Mouse (Mus musculus): ENCODE data around the gene Keg1.
"Not testable (repeated sequence)": the region's sequence is repeated elsewhere in the genome, so short reads cannot be mapped to it uniquely, and the experiment has no call there.

The Keg1 gene

GRCm38 (mm10) chr19:12695590-12695989 is at the start of gene Keg1:
TSS of gene Keg1 (plus strand) at chr19:12695786.
- no peak for DNase-seq (ENCODE audit: low spot score)

GRCm38 (mm10) chr19:12649511-12649910 is 46.1 kb upstream of the Keg1 start:
- no peak for DNase-seq (ENCODE audit: low spot score)

- DNase-seq (ENCODE audit: low spot score): no peak
Observed at GRCm38 (mm10) chr19:12666156-12666555, 29.4 kb upstream of the Keg1 start.

- DNase-seq (ENCODE audit: low spot score): not testable (repeated sequence)
Observed at GRCm38 (mm10) chr19:12668601-12669000, 27.0 kb upstream of the Keg1 start.

GRCm38 (mm10) chr19:12670139-12670538 is 25.4 kb upstream of the Keg1 start, which contains the start of gene Olfr1442:
TSS of gene Olfr1442 (plus strand) at chr19:12670439.
- no peak for DNase-seq (ENCODE audit: low spot score)

DNA sequence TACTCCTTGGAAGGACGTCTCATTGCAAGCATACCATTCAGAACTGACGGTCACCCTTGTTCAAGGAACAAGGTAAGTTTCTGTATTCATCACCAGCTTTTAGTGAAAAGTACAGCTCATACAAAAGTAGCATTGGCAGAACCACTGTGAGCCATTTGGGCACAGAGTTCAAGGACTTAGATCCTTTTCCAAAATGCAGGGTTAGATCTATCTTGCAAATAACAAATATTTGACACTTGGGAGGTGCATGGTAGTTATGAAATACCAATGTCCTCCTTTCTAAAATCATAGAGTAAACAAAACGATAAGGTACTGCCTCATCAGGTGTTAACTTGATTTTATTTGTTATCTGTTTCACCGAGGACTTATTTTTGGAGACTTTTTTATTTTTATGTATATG is 24.5 kb upstream of the Keg1 start:
- no peak for DNase-seq (ENCODE audit: low spot score)

DNA sequence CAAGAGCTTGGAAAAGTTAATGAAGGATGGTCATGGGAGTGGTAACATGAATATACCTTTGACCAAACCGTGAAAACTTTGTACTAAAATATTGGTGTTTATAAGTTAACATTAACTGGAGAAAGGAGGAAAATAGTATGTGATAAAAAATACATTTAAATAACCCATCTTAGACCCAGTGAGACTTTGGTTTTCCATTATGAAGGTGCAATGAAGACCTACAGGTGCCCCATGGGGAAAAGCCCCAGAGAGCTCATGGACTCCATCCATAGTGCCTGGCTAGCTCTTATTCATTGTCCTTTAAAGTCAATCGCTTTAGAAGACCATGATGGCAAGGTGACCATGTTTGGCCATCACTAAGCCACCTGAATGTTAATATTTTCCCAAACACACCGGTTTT is 17.8 kb upstream of the Keg1 start, which contains the start of gene Olfr1443:
Gene Olfr1443, plus strand, starts transcription at position 301 of the 400 bp plus-strand sequence.
- no peak for DNase-seq (ENCODE audit: low spot score)

DNA sequence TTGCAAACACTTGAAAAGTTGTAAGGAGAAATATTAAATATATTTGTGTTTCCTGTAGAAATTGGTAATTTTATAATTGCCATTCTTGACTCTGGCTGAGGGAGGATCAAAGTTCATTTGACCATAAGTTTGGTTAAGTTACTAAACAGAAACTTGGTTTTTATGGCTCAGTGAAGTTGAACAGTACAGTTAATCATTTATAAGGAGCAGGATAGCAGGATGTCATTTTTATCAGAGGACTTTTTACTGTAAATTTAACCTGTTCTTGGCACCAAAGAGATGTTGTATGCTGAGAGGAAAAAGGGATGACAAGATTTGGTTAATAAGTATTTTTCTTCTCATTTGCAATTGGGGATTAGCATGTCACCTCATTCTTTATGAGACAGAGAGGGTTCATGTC is 10.9 kb upstream of the Keg1 start:
- no peak for DNase-seq (ENCODE audit: low spot score)

DNA sequence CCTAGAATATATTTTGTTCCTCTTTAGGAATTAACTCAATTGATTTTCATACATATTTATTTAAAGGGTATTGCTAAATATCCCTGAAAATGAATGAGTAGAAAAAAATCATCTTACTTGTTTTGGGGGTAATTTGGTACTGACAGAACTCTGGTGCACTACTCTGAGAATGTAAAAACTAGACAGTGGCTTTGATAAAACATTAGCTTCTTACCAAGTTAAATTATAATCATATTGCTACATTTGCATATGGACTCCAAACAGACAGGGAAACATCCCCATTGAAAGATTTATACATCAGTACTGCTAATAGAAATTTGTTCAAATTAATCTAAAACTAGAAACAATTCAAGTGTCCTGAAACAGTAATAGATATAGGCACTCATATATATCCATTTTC is 10.4 kb upstream of the Keg1 start:
- DNase-seq (ENCODE audit: low spot score): no peak

DNA sequence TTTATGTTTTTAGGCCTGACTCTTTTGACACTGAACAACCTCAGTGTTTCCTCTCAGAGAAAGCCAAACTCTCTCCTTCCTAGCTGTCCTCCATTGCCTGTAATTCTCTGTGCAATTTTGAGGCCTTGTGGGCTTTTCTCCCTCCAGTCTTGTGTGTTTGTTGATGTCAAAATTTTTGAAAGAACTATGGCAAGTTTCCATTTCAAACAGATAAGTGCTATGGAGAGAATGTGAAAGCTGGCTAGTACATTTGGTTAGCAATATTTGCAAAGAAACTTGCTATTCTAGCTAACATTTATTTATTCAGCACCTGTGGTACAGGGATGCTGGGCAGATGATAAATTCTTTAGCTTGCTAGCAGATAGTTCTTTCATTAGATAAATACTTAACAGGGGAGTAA is 635 bp downstream of the Keg1 start:
- no peak for DNase-seq (ENCODE audit: low spot score)

DNA sequence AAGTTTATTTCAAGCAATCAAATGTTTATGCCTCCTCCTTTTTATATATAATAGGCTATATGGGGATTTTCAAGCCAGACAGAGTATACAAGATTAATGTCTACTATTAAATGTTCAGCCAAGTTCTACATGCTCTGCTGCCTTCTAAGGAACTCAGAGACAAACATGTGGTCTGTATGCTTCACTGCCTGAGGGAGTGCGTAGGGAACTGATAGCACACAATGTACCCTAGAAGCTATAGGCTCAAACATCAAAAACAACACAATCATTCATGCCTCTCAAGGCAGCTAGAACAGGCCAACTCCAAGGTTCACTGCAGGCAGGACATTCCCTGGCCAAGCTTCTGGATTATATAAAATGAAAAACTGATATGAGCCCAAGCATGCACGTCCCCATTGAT is 12.9 kb downstream of the Keg1 start:
- DNase-seq (ENCODE audit: low spot score): no peak

DNA sequence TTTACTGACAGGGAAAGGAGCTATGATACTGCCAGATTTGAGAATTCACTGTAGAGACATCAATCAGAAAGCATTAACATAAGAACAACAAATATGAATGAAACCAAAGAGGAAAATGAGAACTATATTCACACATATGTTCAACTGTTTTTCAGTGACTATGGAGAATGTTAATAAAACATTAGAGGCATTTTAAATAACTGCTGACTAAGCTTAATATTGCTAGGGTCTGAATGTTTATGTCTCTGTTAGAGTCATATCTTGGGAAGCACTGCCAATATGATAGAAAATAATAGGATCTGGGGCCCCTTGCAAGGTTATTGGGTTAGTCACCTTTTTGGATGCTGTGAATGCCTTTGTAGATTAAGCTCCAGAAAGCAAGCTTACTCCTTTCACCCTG is 13.4 kb downstream of the Keg1 start:
- DNase-seq (ENCODE audit: low spot score): no peak

DNA sequence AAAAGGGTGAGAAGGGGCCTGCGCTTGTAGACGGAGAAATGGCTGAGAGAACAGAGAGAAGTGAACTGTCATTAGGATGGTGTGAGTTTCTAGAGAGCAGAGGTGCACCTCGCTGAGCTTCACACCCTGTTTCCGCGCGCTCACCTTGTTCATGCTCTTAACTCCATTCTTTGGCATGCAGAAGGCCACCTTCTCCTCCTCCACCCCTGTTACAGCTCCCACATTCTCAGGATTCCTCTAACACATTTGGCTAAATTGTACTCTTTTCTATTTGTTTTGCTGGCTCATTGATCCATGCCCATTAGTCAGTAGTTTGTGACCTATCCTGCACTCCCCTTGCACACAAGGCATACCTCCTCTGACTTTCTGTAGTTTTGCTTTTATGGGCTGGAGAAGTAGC is 23.6 kb downstream of the Keg1 start:
- DNase-seq (ENCODE audit: low spot score): no peak

DNA sequence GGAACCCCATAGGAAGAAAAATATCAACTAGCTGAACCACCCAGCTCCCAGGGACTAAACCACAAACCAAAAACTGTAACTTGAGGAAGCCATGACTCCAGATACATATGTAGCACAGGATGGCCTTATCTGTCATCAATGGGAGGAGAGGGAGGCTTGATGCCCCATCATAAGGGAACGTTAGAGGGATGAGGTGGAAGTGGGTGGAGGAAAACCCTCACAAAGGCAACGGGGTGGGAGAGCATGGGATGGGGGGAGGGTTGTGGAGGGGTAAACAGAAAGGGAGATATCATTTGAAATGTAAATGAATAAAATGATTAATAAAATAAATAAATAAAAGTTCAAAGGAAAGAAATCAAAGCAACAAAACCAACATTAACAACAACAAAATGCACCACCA is 24.9 kb downstream of the Keg1 start:
- DNase-seq (ENCODE audit: low spot score): no peak

GRCm38 (mm10) chr19:12720919-12721318 is 25.3 kb downstream of the Keg1 start:
- DNase-seq (ENCODE audit: low spot score): not testable (repeated sequence)

DNA sequence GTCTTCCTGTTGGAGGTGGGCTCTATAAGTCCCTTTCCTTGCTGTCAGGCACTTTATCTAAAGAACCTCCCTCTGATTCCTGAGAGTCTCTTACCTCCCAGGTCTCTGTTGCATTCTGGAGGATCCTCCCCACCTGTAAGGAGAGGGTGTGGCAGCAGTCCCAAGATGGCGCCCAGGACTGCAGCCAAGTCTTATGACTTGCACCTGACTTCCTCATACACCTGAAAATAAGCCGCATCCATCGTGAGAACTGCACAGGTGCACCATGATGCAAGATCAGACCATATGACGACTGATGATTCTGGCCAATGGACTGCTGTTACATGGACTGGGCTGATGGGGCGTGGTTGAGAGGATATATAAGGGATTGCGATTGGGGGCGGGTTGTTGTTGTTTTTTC is 26.0 kb downstream of the Keg1 start:
- not testable (repeated sequence) for DNase-seq (ENCODE audit: low spot score)

DNA sequence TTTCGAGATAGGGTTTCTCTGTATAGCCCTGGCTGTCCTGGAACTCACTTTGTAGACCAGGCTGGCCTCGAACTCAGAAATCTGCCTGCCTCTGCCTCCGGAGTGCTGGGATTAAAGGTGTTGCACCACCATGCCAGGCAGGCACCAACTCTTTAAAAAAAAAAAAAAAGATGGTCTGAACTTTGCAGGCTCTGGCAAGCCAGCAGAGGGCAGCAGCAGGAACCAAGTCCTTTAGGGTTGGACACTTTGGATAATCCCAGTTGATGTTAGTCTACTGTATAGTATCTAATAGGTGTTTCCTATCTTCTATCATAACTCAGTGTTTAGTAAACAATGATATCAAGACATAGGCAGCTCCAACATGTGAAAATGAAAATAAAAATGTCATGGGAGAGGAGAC is 26.7 kb downstream of the Keg1 start:
- peak; percentile 73 for DNase-seq (ENCODE audit: low spot score)

DNA sequence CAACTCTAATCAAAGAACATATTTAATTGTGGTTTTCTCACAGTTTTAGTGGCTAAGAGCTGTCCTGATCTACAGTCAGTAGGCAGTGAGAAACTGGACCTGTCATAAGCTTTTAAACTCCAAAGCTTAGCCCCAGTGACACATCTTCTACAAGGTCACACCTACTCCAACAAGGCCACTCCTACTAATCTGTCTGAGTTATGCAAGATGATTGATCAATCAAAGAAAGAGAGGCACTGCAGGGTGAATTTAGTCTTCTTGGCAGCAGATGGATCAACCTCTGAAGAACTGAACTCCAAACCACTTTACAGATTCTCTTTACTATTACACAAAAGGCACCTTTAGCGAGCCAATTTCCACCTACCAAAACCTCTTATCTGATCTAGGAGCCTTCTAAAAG is 30.3 kb downstream of the Keg1 start:
- DNase-seq (ENCODE audit: low spot score): no peak

DNA sequence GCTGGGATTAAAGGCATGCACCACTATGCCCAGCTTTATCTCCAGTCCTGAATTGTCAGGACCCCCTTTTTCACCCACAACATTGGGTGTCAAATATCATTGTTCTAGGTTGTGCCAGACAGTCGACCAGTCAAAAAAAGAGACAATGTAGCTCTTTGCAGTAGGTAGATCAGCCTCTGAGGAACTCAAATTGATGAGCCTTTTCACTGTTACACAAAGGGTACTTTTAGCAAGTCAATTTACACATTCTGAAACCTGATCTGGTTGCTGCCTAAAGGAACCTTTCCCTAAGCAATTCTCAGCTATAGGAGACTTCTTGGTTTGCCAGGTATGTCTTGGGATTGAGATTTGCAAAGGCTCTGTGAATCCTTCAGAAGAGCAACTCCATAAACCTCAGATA is 35.5 kb downstream of the Keg1 start:
- DNase-seq (ENCODE audit: low spot score): no peak

- DNase-seq (ENCODE audit: low spot score): no peak
Observed at GRCm38 (mm10) chr19:12731950-12732349, 36.4 kb downstream of the Keg1 start.

GRCm38 (mm10) chr19:12756286-12756685 is 60.7 kb downstream of the Keg1 start:
- peak; percentile 53 for DNase-seq (ENCODE audit: low spot score)

DNA sequence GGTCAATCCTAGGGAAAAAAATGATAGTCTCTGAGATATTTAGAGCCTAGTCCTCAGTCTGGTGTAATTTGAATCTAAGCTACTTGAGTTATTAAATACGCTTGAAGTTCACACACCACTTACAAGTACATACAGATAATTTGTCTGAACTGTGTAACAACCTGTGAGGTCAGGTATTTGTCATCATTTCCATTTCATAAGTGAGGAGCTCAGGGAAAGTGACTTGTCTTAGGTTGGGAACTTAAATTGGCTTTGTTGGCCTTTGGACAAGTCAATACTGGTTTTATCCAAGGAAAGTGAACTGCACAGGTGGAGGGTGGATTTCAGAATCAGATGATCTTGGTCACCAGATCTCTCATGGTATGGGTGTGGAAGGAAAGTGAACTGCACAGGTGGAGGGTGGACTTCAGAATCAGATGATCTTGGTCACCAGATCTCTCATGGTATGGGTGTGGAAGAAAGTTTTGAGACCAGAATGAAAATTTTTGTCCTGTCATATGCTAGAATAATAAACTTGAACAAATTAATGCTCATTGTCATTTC is 63.4 kb downstream of the Keg1 start:
- no peak for DNase-seq (ENCODE audit: low spot score)

DNA sequence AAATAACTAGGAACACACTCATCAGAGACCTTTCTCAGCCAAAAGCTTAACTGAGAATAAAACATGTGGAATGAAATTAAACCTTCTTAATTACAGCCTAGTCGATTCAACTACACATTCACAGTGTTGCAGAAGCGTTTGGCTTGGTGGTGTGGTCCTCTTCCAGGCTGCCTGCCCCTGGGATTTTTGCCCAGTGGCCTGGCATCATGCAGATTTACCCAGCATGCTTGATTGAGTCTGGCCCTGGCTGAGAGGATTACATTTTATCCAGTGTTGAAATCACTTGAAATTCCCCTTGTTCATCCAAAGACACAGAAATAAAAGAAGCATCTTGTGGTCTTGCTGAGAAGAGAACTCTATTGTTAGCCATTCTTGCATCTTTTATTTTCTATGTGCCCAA is 64.1 kb downstream of the Keg1 start:
- peak; percentile 97 for DNase-seq (ENCODE audit: low spot score)
